Mouse (Mus musculus) embryo, embryonic 9.5 days (tissue): ENCODE results near the gene Ripply3.
"Not testable (repeated sequence)": the region's sequence is repeated elsewhere in the genome, so short reads cannot be mapped to it uniquely, and the experiment has no call there.

Experiments
- DNase-seq: peaks from one replicate; pipeline ENCODE4 v3.0.0-alpha.2; 2017; ENCODE audit errors: extremely low spot score

Gene Ripply3

GRCm38 (mm10) chr16:94314626-94315025 is 13.6 kb upstream of the Ripply3 start:
- DNase-seq, result no peak

GRCm38 (mm10) chr16:94315215-94315614 is 13.0 kb upstream of the Ripply3 start:
- no peak for DNase-seq

- no peak for DNase-seq
Measured at GRCm38 (mm10) chr16:94317752-94318151, 10.5 kb upstream of the Ripply3 start.

- DNase-seq, result no peak
Measured at GRCm38 (mm10) chr16:94320223-94320622, 8.0 kb upstream of the Ripply3 start.

GRCm38 (mm10) chr16:94323681-94324080 is 4.5 kb upstream of the Ripply3 start:
- no peak for DNase-seq

- DNase-seq, result no peak
Measured at GRCm38 (mm10) chr16:94326008-94326407, 2.2 kb upstream of the Ripply3 start.

- peak; percentile 33 for DNase-seq
Measured at GRCm38 (mm10) chr16:94328881-94329867, 954 bp downstream of the Ripply3 start.

- DNase-seq, result no peak
Measured at GRCm38 (mm10) chr16:94330429-94330828, 2.2 kb downstream of the Ripply3 start.

- DNase-seq, result no peak
Measured at GRCm38 (mm10) chr16:94331233-94331885, 3.1 kb downstream of the Ripply3 start.

GRCm38 (mm10) chr16:94331886-94332252 is 3.6 kb downstream of the Ripply3 start:
- DNase-seq, result peak; percentile 57

GRCm38 (mm10) chr16:94335656-94336055 is 7.4 kb downstream of the Ripply3 start:
- no peak for DNase-seq

- not testable (repeated sequence) for DNase-seq
Measured at GRCm38 (mm10) chr16:94339164-94340160, 11.2 kb downstream of the Ripply3 start.

GRCm38 (mm10) chr16:94345733-94346132 is 17.5 kb downstream of the Ripply3 start:
- no peak for DNase-seq

GRCm38 (mm10) chr16:94347080-94347731 is 19.0 kb downstream of the Ripply3 start:
- DNase-seq, result no peak

- no peak for DNase-seq
Measured at GRCm38 (mm10) chr16:94348779-94349178, 20.6 kb downstream of the Ripply3 start.

GRCm38 (mm10) chr16:94349588-94350286 is 21.5 kb downstream of the Ripply3 start:
- DNase-seq, result no peak

- DNase-seq, result no peak
Measured at GRCm38 (mm10) chr16:94350287-94350677, 22.1 kb downstream of the Ripply3 start.

GRCm38 (mm10) chr16:94354450-94354849 is 26.2 kb downstream of the Ripply3 start:
- peak; percentile 25 for DNase-seq

GRCm38 (mm10) chr16:94356046-94356445 is 27.8 kb downstream of the Ripply3 start:
- no peak for DNase-seq

- no peak for DNase-seq
Measured at GRCm38 (mm10) chr16:94356776-94357494, 28.7 kb downstream of the Ripply3 start.
